Mouse (Mus musculus) brain, embryonic 14.5 days (tissue): ENCODE results near the gene Klra2.

Experiments used
- CTCF ChIP-seq: fragments of 200-500 bp; IDR thresholded peaks from 2 replicates; pipeline ENCODE4 v1.5.1; 2012; ENCODE audit warnings: inconsistent platforms, mild to moderate bottlenecking, moderate library complexity, borderline replicate concordance; ENCODE audit not compliant: insufficient read depth, insufficient read length; ENCODE audit errors: extremely low read depth
- POLR2A ChIP-seq: fragments of 200-500 bp; IDR thresholded peaks from 2 replicates; pipeline ENCODE4 v1.6.1; 2012; ENCODE audit warnings: mild to moderate bottlenecking, inconsistent platforms, borderline replicate concordance; ENCODE audit not compliant: poor library complexity, insufficient read depth, insufficient read length, severe bottlenecking; ENCODE audit errors: extremely low read depth

GRCm38 (mm10) chr6:131264175-131264574 is 17.0 kb upstream of the Klra2 start:
- TF ChIP-seq CTCF (no peak), POLR2A (no peak)
